Mouse (Mus musculus): ENCODE data around the gene Vwa1.

The Vwa1 gene

DNA sequence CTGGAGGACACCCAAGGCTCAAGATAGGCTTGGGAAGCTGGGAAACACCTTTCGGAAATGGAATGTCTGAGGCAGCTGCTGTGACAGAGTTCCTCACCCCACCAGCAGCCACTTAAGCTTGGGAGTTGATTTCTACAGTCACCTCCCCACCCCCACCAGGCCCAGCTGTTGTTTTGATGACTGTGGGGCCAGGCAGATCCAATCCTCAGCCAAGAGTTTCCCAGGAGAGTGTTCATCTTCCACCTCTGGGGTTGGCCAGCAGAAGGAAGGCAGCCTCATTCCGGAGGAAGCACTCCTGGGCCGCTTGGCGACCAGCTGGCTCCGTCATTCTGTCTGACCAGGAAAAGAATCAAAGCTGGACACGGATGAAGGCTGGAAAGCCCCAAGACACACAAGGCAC is 6.4 kb upstream of the Vwa1 start:
- DNase-seq (ENCODE audit: low spot score in 2 of 2) = no peak

DNA sequence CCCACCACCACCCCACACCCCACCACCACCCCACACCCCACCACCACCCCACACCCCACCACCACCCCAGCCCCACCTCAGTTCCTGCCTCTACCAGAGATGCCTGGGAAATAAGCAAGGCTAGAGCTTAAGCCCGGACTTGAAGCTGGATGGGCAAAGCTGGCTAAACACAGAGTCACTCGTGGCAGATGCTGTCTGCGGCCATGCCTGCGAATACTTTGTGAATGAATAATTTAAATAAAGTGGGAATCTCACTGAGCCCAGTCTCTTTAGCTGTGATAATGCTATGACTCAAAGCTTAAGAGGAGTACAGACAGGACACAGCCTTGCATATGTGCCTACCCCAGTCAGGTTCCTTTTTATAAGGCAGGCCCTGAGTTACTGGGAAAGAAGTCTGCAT is 5.0 kb upstream of the Vwa1 start:
- DNase-seq (ENCODE audit: low spot score in 2 of 2) = no peak

DNA sequence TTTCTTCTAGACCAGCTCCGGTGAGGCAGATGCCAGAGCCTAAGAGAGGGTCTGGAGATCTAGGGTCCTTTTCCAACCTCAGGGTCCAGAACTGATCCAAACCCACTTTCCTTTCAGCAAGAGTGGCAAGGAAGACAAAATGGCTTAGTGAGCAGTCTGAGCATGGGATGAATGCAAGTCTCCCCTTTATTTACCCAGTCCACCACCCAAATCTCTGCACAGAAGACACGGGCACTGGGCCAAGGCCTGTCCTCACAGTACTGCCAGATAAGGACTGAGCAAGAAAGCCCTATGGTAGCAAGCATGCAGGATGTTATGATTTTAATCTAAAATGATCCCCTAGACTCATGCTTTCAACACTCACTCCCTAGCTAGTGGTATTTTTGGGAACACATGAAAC is 3.3 kb upstream of the Vwa1 start:
- DNase-seq (ENCODE audit: low spot score in 2 of 2) = no peak

DNA sequence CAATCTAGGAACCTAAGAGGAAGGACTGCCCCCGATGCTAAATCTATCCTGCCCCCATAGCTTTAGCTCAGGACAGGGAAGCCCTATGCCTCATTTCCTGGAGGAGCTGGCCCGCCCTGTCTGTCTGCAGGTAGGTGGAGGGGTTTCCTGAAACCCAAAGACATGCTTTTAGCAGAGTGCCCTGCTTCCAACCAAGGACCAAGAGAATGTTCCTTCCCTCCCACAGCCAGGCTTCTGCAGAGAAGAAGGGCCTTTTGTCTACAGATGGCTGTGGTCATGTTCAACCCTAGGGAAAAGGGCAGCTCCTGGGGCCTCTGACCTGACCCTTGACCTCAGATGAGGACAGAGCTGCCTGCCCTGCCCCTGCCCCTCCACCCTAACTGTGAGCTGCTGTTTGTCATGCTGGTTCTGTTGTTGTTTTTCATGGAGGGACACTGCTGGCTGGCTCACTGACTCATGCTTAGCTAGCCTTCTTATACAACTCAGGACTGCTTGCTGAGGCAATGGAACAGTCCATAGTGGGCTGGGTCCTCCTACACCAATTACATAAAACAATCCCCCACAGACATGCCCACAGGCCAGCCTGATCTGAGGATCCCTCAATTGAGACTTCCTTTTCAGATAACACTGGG is 2.3 kb upstream of the Vwa1 start:
- DNase-seq (ENCODE audit: low spot score in 2 of 2) = no peak

DNA sequence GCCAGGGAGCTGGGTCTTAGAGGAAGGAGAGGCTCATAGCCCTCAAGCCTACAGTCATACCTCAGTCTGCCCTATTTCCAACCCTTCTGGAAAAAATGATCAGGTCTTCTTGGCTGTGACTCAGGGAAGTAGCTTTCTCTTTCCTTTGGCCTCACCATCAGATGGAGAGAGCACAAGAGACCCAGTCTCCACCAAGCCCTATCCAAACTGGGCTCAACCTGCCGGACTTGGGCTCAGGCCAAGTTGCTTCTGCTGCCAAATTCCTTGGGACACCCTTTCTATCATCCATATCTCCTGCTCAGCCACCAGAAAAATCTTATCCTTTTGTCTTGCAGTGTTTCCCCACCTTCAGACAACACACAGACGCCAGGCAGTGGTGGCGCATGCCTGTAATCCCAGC is 1.4 kb upstream of the Vwa1 start:
- DNase-seq (ENCODE audit: low spot score in 2 of 2) = no peak

DNA sequence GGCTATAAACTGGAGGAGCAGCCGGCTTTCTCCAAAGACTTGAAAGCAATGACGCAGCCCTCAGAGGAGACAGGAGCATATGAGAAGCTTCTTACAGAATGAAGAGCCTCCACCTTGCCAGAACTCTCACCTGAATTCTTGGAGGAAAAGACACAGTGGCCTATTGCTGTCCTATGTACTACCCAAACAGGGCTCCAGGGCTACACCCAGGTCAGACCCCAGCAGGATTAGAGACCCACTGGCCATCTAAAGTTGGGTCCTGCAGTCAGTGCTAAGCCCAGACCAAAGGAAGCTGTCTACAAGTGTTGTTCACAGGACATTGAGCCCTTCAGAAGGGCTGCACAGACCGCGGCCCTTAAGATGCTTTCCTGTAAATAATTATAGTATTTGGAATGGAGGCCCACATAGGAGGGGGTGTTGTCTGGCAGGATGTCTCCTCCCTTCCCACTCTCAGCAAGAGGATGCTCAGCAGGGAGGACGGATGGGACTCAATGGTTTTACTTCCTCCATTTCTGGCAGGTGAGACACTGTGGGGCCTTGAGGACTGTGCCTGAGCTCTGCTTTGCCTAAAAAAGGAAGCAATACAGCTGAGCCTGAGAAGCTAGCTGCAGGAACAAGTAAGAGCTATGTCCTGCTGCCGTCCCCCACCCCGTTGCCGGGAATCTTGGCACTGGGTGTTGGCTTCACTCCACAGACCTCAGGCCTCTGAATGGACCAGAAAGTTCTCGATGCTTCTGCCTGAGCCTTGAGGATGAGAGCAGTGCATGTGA is 658 bp upstream of the Vwa1 start:
- DNase-seq (ENCODE audit: low spot score in 2 of 2) = peak; percentile 58 to 63

DNA sequence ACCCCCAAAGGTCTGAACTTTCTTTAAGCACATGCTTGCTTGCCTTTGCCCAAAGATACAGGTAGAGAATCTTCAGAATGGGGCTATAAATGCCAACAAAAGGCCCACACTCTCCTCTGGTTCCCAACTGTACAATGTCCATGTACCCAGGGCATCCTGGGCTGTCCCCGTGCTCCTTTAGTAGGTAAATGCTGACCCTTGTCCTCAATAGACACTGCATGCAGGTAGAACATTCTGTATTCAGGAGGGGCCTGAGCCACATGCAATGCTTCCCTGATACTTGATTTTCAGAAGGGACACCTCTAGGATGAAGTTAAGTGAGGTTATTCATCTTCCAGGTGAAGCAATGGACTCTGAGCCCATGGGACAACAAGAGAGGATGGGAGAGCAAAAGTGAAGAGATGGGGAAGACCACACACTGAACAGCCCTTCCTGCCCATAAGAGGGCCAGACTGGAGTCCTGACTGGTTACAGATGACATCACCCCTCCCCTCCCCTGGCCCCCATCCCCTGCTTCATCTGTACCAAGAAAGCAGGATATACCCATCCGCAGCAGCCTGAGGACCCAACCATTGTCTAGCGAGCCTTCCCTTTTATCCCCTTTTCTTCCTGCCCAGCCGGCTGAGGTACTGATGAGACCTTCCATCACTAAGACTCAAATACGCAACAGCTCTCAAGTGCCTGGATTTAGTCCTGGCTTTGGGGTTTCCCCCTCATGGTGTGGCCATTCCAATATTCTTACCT is 991 bp downstream of the Vwa1 start:
- no peak for DNase-seq (ENCODE audit: low spot score in 2 of 2)

DNA sequence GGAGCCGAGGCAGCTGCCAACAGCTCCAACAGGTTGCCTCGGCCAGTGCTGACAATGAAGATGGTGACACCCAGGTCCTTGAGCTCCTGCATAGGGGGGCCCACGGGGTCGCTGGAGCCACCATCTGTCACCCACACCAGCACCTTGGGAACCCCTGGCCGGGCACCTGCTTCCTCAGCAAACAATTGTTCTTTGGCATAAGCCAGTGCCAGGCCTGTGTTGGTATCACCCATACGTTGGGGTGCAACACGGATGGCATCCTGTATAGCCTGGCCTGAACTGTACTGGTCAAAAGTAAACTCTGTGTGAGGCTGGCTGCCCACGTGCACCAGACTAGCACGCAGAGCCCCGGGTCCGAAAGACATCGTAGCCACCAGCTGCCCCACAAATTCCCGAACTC is 1.7 kb downstream of the Vwa1 start:
- no peak for DNase-seq (ENCODE audit: low spot score in 2 of 2)

DNA sequence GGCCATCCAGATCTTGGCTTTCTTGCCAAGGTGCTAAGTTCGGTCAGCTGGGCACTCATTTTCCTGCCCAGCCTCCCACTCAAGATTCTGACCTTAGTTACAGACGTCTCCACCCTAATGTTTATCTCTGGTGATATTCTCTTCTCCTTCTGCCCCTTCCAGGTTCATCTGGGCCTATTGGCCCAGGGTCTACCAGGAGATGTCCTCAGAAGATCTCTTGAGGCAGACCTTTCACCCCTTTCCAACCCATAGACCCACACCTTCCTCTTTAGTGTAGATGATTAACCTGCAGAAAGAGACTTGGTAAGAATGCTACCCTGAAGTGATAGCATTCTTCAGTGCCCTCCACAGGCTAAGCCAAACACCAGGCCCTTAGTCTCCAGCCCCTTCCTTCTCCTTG is 2.8 kb downstream of the Vwa1 start:
- DNase-seq (ENCODE audit: low spot score in 2 of 2) = no peak

DNA sequence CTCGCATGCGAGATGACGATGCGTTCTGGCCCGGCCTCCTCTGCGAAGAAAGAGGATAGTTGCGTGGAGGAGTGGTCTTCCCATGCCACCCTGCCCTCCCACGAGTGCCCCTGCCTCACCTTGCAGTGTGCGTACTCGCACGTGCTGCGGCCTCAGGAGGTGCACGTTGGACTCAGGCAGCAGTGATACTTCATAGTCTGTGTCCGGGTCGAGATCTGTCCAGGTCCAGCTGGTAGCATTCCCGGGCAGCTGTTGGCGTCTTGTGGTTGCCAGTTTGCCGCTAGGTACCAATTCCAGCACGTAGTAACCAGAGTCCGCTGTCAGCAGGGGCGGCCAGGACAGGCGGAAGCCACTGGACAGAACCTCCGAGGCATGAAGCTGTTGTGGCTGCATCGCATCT is 3.9 kb downstream of the Vwa1 start:
- DNase-seq (ENCODE audit: low spot score in 2 of 2) = no peak

DNA sequence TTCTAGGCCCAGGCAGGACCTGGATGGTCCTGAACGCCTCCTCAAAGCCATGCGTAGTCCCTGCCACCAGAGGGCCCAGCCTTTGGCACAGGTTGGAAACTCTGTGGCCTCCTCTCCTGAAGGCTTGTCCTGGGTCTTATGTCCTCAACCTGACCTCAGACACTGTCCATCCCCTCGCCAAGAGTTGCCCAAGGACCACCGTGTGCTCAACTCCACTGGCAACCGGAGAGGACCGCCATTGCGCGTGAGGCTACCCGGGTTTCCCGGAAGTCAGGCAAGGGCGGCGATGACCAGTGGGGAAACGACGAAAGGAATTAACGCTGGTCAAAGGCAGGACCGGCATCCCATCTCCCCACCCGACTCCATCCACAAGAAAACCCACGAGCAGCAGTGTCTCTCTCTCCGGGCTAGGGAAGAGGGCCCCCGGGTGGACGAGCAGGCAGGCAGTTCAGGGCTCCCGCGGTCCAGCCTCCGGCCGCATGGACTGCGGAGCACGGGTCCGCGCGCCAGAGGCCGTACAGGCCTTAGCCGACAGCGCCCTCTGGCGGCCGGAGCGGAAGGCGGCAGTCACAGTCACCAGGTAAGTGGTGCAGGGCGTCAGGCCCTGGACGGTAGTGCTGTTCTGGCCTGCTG is 4.5 kb downstream of the Vwa1 start:
- peak; percentile 78 to 86 for DNase-seq (ENCODE audit: low spot score in 2 of 2)

DNA sequence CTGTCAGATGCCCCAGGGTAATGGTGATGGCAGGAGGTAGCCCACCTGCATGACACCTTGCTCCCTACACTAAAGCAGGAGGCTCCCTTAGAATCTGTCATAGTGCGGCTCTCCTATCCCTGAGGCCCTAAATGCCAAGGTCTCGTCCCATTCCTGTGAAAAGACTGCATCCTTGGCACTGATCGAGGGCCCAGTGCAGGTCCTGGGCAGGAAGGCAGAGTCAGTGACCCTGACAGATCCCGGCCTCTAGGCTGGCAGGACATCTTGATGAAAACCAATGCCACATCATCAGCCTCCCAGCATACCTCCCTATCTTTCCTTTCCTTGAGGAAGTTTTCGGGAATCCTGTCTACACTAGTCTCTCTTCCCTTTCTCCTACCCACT is 5.0 kb downstream of the Vwa1 start:
- DNase-seq (ENCODE audit: low spot score in 2 of 2) = no peak

DNA sequence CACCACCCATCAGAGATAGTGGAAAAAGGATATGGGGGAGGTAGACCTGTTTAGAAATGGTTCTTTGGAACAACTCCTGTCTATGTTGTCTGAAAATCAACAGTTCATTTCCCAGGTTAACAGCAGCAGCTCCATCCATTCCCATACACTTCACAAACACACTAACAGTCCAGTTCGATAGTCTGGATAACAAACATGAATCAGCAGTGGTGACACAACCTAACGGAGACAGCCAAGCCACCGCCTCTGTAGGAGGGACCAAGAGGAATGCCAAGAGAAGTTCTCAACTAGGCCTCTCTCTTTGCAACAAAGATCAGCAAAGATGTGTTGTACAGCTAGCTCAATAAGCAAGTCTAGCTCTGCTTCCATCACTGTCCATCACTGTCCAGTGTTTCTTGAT is 12.1 kb downstream of the Vwa1 start:
- DNase-seq (ENCODE audit: low spot score in 2 of 2) = no peak

DNA sequence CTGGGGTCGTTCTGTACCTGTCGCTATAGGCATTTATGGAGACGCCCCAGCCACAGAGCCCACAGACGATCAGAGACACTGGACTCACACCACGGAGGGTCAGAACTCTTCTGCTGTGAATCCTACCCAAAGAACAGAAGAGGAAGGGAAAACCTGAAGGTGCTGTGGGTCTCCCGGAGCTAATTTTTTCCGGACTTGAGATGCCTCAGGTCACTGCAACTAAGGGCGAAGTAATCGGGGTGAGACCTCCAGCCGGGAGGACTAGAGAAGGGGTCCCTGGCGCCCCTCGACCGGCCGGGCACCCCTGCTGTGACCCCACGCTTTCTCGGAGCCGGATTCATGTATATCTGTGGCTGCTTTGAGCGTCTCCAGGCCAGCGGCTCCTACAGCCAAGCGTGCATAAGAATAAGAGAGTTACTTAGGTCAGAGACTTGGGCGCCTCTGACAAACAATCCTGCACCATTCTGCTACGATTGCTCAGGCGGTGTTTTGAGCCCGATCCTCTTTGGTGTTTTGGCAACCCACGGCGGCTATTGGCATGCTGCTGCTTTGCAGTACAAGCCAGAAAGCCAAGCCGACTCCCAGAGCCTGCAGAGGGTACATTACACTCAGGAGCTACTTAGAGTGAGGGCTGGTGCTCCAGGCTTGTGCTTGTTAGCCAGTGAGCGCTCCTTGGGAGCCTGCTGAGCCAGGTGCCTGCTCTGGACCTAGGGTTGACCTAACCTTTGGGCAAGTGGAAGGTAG is 13.0 kb downstream of the Vwa1 start:
- DNase-seq (ENCODE audit: low spot score in 2 of 2) = no peak

DNA sequence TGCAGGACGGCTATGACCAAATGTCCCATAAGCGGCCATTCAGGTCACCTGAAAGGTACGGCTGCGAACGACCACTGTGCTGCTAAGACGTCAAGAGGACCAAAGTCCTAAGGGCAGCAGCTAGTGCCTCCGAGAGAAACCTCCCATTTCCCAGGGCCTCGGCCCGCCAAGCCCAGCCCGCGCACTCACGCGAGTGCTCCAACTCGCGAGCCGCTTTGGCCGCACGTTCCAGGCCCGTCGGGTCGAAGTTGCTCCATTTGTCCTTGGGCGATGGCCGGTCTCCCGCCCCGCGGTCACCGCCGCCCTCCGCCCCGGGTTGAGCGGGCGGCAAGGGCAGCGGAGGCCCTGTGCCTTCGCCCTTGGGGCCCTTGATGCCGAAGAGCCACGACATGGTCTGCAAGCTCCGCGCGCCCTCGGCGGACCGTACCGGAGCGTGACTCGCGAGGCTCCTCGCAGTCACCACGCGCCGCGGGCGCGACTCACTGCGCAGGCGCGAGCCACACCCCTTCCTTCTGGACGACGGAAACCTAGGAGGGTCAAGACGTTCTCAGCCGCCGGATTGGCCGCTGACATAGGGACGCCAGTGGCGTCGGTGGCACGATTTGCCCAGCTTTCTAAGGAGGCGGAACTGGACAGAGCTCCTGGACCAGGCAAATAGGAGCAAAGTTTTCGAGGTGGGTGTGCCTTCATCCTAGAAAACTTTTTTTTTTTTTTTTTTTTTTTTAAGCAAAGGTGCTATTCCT is 13.7 kb downstream of the Vwa1 start, which contains the start of gene Atad3a:
Atad3a (minus strand) TSS at position 481 of the 743 bp plus-strand sequence.
- DNase-seq (ENCODE audit: low spot score in 2 of 2) = peak; percentile 94 to 96

DNA sequence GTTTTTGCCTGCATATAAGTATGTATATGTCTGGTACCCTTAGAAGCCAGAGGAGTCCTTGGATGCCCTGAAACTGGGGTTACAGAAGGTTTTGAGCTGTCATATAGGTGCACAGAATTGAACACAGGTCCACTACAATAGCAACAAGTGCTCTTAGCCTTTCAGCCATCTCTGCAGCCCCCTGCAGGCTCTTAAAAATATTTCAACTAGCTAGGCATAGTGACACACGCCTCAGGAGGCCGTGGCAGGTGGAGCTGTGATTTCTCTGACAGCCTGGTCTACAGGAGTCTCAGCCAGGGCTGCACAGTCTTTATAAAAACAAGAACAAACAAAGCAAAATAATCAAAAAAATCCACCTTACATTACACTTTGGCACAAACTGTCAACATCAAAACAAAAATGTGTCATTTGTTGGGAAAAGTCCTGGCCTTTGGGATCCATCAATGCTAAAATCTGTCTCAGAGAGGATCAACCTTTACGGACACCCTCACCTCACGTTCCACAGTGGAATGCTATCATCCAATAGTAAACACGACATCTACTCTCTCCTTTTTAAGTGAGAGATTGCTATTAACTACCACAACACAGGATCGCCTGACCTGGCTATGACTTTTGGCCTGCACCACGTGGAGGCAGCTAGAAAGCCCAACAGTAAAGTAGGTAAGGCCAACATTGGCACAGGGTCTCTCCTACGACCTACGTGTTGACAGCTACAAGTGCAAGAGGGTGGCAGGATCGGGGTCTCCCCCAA is 14.5 kb downstream of the Vwa1 start:
- peak; percentile 41 to 54 for DNase-seq (ENCODE audit: low spot score in 2 of 2)

DNA sequence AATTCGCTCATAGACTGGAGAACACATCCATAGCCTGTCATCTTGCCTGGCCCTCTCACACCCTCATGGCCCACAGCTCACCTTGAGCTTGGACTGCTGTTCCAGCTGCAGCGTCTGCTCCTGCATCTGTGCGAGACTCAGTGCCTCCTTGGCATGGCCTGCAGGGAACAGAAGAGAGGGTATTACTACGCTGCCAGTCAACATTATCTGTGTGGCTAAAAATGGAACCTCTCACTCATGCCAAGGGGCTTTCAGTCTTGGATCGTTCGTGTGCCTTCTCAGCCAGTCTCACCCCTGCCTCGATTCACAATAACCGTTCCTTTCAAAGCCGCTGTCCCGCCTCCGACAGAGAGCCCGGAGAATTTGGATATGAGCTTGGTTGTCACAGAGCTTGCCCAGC is 17.5 kb downstream of the Vwa1 start:
- no peak for DNase-seq (ENCODE audit: low spot score in 2 of 2)

DNA sequence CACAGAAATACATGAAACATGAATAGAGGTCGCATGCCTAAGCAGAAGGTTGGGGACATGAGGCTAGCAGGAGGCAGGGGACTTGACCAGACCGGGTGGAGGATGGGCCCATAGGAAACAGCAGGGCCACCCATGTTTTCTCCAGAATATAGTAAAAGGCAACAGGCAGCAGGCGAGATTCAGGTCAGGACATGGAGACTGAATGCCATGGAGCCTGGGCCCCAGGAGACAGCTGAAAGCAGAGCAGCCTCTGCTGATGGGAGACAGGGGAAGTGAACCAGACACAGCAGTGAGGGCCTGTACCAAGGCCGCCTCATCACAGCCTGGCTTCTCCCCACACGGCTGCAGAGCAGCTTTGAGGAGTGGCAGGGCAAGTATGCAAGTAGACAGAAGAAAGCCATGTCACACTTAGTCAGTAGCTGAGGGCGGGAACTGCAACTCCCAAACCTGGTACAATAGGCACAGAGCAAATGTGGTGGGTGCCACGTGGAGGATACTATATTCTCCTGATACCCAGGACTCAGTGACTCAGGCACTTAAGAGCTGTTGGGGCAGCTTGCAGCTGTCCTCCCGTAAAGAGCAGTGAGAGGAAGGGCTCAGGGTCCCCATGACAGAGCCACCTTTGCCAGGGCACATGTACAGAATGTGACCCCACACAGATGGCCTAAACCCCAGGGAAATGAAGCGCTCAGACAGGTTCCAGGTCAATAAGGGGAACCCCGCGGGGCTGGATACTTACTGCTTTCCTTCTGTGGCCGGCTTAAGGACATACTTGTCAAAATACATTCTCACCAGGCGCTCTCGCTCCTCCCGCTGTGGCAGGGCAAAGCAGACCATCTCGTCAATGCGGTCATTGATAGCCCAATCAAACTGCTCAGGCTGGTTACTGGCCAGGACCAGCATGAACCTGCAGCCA is 27.7 kb downstream of the Vwa1 start:
- no peak for DNase-seq (ENCODE audit: low spot score in 2 of 2)

DNA sequence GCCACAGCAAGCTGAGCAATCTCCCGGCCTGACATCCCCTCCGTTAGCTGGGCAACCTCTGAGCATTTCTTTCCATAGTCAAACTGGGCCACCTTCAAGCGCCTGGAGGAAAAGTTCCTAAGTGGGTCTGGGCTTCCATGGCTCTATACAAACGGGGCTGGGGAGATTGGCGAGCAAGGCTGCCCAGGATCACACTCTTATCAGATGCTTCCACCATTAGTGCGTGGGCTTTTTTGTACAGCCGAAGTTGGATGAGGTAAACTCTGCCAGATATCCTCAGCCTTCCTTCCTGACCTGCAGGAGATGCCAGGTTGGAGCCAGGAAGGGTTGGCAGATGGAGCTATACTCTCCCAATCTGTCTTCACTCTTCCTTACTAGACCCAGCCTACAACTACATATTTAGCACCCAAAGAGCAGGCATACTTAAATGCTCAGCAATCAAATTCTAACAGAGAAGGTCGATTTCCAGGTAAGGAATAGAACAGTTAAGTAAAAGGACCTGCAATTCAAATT is 28.4 kb downstream of the Vwa1 start:
- DNase-seq (ENCODE audit: low spot score in 2 of 2) = no peak

Measured in spleen, postnatal 36 days (tissue).